Mouse (Mus musculus) MEL-GATA-1-ER (cell line): ENCODE results near the gene Grid1.

Experiments used
- DNase-seq: peaks from one replicate; pipeline ENCODE4 v3.0.0-alpha.2; 2012; ENCODE audit warnings: low read depth; ENCODE audit errors: extremely low read depth

The Grid1 gene

DNA sequence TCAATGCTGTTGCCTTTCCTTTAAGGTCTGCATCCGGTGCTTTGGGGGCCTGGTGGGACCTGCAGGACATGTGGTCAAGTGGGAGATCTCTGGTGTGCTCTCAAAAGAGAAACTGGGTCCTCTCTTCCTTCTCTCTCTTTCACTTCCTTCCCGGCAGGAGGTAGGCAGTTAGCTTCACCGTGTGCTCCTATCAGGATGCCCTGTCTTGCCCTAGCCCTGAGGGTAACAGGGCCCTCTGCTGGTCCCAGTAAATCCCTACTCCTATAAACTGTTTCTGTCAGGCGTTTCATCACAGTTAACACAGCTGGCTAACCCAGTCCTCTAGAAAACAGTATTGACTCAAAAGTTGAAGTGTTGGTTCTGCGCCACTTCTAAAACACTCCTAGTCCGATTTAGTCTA lies 9.9 kb downstream of the Grid1 start:
- no peak for DNase-seq

DNA sequence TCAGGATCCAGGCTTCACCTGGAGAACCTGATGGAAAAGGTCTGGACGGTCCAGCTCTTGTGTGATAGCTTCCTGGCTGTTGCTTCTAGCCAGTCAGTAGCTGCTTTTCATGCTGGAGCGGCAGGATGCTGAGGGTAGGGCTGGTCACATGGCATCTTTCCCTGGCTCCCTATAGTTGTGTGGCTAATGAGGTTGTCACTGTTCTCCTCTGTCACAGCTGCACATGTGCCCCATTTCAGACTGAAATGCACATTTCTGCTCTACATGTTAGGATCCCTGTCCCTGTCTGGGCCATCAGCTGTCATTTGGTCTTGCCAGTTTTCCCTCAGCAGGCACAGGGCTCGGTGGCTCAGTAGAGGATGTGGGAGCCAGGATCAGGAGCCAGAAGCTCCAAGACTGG lies 17.2 kb downstream of the Grid1 start:
- no peak for DNase-seq

DNA sequence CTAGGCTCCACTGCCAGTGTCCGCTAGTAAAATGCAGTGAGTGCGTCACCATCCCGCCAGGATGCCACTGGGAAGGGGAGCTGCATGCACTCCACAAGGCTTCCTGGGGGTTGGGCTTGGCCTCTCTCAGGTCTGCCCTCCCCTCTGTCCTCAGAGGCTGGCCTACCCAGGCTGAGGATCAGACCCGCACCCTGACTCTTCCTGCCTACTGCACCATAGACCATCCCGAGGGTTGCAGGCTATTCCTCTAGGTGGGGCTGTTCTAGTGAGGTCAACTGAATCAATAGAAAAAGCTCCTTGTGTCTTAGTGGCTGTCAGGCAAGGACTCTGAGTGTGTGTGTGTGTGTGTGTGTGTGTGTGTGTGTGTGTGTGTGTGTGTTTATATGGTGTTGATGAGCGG lies 19.1 kb downstream of the Grid1 start:
- DNase-seq, result no peak

DNA sequence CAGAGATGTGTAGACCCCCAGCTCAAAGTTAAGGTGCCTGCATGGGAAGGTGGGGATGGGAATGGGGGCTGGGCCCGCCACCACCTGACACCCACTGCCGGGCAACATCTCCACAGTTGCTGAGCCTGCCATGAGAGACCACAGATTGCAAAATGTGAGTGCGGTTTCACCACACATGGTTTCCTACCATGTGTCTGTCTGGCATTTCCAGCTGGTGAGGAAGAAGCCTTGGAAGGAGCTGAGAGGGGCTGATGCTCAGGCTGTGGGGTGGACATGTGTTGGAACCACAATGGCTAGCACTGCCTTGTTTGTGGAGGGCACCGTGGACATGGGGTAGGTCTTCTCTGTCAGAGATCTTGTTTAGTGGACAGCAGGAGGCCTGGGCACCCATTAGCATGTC lies 20.0 kb downstream of the Grid1 start:
- DNase-seq, result no peak

DNA sequence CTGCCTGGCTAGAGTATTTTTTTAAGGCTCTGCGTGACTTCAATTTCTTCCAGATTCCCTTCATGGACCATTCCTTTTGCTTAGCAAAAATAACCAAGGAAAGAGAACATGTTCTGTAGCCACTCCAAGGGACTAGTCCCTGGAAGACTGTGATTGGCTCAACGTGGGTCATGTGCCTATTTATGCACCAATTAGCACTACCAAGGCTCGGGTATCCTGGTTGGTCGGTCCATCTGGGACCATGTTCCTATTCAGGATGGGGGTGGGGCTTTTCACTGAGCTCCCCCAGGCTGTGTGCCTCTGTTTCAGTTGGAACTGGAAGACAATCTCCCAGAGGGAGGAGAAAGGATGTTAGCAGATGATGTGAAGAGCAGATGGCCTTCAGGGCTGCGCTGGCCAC lies 23.7 kb downstream of the Grid1 start:
- no peak for DNase-seq

DNA sequence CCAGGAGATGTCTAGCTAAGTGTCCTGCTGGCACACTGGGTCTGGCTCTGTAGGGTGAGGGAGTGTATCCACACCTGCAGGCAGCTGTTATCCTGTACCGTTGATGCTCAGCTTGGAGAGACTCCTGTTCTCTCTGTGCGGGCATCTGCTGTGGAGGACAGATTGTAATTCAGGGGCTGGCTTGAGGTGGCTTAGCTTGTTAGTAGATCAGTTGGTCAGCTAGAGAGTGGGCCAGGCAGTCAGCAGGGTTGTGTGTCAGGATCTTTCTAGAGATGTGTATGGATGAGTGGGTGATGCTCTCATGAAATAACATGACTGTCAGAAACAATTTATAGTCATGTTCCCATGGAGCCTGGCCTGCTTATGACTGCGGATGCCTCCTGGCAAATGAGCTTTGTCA lies 24.3 kb downstream of the Grid1 start:
- no peak for DNase-seq

DNA sequence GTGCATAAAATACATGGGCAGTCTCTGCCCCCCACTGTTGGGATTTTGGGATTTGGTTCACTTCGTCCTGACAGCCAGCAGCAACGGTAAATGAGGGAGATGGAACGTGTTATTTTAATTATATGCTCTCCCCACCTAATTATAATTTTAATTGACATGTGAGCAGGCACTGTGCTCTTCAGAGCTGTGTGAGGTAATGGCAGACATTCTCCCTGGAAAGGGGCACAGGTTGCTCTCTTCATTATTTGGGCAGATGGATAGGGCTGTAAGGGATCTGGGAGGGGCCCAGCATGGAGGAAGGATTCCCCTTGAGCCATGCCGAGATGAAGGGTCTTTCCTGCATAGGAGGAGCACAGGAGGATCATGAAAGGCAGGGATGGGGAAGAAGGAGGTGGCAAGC lies 26.9 kb downstream of the Grid1 start:
- no peak for DNase-seq

DNA sequence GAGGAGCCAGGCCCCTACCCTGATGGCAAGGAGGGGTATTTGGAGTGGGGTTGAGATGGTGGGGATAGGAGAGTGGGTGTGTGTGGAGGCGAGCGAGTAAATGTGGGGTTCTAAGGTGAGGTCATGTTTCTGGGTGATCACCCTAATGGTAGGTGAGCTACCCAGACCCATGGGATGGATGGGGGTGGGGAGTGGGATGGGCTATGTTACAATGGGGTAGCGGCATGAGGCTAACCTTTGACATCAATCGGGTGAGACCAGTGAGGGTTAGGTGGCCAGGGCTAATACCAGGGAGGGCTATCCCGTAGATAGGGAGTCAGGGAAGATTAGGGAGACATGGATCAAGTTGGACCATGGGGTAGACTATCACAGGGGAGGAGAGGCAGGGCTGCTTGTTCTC lies 27.7 kb downstream of the Grid1 start:
- DNase-seq, result no peak

DNA sequence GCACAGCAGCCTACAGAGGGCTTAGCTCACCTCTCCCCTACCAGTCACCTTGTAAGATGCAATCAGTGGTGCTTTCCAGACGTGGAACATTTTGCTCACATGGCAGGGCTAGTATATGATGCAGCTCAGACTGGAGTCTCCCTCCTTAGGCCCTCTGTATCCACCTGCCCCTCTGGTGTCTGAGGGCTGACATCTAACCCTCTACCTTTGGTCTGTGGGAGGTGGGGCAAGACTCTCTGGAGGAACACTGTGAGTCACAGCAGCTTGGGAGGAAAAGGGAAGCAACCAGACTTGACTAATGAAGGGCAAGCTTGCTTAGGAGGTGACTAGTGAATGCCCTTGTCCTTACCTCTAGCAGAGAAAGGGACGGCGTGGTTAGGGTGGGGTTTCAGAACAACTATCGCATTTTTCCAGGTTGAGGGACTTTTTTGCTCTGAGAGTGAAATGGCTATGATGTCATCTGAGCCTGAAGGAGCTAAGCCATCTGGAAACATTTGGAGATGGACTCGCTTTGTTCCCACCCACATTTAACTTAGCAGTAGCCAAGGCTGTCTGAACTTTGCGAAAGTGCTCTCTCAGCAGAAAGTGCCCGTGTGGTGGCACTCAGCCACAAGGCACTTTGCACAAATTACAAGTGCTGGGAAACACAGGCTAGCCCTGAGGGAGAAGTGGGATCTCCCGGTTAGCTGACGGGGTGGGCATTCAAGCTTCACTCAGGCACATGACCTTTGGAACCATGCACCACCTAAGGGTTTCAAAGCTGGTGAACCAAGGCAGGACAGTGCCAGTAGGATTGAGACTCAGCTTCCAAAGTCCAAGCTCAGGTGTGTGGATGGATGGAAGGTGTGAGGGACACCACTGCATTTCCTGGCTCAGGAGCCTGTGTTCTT lies 41.2 kb downstream of the Grid1 start:
- DNase-seq, result no peak

DNA sequence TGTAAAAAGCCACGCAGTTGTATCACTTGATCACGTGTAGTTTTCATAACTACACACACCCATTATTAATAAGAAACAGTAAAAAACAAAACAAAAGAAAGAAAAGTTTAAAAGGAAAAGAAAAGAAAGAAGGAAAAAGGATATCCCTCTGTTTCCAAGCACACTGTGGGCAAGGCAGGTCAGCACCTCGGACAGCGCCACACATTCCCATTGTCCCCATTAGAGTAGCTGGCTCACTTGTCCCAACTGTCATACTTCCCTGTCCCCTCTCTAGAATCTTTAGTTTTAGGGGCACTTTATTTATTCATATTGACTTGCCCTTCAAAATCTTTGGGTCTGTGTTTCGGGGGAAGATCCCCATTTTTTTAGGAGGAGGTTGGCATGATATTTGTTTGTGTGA lies 47.4 kb downstream of the Grid1 start:
- DNase-seq, result no peak

DNA sequence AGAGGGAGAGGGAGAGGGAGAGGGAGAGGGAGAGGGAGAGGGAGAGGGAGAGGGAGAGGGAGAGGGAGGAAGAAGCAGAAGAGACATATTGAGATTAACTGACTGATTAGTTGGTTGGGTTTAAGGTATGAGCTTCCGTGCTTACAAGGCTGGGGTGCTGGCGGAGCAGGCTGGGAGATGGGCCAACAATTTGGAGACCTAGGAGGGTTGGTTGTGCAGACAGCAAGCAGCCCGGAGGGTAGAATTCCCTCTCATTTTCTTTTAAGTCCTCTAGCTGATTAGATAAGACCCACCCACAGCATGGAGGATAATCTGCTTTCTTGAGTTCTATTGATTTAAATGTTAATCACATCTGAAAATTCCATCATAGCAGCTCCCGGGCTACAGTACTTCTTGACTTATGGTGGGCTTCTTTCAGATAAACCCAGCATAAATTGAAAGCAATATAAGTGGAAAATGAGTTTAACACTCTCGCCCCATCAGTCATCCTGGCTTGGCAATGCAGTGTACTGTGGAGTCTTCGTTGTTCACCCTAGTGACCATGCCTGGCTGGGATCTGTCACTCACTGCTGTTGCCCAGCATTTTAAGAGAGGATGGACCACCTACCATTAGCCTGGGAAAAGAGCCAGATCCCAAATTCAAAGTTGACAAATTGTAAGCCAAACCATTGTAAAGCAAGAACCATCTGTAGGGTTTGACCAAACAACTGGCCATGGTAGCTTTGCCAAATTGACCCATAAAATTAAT lies 48.8 kb downstream of the Grid1 start:
- DNase-seq, result no peak

DNA sequence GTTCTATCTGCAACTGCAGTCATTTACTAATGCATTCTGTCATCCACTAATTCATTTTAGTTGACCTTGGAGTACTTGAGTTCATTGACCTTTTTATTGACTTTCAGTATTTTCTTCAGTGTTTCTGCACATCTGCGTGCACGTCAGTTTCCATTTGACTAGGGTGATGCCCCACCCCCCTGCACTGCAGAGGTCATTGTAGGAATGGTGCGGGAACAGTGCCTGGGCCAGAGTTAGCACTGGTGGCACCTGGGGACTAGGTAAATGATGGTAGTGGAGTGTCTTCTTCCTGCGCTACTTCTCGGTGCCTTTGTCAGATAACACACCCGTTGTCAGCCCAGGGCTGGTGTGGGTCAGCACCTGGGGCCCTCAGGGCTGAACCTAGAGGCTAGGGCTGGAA lies 60.1 kb downstream of the Grid1 start:
- DNase-seq, result no peak

DNA sequence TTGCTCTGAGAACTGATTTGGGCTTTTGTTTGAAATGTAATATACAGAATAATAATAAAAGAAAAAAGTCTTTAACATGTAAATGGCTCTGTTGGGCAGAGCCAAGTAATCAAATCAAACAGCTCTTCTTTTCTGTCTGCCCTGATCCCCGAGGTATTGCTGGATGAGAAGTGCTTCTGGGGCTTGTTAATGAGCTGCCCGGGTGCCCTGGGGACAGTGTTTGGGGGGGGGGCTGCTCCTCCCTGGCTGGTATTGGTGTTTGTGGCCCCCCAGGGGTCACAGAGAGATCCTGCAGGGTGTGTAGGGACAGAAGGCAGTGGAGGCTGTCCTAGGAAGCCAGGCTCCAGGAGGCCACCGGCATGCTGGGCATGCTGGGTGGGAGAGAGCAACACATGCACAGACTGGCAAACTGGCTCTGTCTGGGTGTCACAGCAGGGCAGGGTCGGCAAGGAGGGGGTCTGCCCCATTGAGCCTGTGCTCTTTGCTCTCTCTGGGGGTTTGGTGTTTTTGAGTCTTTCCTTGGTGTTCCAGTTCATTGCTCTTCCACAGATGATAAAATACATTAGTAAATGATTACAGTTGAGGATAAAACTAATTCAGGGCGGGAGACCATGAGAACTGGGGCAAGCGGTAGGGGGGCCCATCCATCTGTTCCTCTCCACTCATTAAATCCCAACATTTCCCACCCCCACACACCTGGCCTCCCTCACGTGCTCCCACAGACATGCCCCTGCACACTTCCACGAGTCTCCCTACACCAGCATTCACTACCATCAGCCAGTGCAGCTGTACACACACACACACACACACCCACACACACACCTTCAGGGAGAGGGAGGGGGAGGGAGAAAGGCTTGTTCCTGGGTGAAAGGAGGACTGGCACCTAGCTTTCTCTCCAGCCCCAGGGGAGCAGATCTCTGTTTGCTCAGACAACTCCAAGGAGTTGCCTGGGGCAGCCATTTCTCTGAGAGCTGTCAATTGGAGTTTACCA lies 60.8 kb downstream of the Grid1 start:
- DNase-seq, result no peak

DNA sequence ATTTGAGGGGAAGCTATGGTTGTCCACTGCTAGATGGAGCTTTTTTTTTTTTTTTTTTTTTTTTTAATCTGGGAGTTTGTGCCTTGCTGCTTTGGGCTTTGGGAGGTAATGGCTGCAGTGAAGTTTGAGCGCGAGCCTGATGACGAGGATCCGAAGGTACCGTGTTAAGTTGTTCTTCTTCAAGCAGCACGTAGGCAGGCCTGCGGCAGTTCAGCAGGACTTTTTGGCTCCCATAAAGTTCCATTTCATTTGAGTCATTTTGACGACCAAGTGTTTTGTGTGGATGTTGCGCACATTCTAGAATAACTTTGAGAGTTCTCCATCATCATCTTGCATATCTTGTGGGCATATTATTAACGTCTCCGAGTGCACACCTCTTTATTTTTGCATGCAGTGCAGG lies 64.3 kb downstream of the Grid1 start:
- DNase-seq, result no peak

DNA sequence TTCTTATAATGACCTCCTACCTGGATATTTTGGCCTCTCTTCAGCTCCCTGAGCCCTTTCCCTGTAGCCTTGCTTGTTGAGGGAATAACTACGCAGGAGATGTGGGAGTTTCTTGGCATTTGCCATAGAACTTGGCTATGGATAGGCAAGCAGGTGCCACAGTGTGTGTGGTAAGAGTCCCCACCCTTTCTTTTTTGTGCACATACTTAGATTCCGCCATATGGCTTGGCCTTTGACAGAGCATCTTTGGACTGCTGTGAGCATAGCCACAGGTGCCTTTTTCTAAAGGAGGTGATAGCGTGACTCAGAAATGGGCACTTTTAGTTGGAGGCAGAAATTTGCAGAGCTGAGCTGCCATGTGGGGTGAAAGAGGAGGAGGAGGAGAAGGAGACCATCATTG lies 64.7 kb downstream of the Grid1 start:
- DNase-seq, result no peak

DNA sequence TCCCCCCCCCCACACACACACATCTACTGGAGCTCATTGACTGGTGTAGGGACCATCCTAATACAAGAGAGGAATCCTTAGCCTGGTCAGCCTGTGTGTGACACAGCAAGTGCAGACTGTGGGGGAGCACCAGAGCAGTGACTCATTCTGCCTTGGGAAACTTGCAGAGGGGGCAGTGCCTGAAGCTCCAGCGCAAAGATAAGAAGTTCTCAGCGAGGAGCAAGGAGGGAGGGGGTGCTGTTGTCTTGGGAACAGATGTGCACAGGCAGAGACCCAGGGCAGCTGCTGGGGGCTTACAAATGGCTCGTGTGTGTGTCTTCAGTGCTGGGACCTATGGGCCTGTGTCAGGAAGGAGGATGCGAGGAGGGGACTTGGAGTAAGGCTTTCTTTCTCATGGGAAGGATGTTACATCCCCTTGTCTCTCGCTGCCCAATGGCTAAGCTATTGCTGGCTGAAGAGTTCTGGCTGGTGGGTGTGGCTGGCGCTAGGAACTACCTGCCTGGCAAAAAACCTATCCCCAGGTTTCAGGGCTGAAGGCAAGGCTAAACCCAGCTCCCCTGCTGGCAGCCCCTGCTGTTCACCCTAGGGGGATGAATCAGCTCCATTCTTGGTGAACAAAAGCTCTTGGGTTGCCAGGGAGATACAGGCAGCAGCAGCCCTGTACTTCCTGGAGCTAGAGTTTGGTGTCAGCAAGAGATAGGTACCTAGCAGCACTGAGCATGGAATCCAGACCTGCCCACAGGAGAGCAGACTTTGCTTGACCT lies 72.0 kb downstream of the Grid1 start:
- no peak for DNase-seq

DNA sequence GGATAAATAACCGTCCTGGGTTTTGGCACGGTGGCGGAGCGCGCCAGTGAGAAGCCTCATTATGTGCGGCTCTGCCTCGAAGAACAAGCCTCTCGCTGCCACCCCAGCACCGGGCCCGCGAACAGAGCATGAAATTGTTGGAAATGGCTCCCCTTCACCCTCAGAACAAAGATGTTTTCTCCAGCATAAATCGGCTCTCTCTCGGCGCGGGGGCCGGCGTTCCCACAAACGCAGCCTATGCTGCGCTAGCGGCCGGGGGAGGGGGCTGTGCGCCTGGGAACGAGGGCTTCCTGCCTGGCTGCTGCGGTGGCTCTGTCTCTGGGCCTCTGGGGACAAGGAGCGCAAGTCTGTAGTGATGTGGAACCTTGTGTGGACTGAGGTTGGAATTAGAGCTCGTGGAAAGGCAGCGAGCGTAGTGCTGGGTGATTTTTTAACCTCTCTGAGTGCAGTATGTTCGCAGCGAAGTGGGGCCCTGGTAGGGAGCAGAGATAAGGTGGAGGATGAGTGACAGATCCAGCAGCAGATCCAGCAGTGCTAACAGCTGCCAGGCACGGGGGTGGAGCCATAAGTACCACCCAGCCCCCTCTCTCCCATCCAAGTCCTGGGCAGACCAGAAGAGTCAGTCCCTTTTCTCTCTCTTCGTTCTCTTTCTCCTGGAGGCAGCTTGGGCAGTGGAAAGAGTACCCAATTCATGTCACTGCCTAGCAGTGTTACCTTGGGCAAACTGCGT lies 76.5 kb downstream of the Grid1 start:
- DNase-seq, result no peak

DNA sequence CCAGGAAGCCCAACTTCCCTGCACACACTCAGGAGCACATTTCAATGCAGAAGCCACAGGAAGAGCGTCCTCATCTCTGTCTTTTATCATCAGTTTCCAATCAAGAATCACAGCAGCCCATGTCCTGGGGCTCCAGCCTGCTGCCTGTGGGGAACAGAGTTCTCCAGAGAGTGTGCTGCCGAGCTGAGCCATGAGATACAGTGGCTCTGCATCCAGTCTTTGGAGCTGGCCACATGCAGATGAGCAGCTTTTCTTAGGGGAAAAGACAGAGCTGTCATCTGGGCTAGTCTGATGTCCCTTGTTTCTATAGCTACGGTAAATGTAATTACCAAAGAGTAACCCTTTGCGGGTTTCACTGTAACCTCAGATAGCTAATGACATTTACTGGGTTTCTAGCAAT lies 83.9 kb downstream of the Grid1 start:
- DNase-seq, result no peak

DNA sequence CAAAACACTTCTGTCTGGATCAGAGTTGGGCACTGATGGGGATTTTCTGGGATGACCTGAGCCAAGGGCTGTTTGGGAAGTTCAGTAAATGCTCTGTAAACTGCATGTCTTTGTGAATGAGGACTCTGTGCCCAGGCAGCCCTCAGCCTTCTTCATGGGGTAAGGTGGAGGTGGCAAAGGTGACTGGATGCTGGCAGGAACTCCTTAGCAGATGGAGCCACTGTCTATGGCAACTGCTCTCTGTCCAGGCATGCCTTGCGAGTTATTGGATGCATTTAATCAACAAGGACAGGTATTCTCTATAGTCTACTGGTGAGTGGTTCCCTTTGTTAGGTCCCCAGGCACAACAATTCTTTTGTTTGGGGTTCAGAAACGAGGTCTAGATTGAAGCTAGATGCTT lies 85.8 kb downstream of the Grid1 start:
- DNase-seq, result no peak

DNA sequence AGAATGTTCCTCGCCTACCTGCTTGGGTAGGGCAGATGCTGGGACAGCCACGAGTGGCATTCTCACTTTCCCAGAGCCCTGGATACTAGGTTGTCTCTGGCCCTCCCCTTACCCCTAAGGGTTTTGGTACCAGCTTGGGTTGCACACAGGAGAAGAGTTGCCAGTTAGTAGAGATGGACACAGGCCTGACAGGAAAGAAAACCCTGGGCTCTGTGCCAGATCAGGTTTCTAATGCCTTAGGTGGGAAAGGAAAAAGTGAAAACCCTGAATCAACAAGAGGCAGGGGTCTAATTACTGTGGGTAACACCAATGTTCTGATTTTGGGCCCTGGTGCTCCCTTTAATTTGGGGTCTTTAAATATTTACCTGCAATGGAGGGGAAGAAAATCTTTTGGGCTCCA lies 88.5 kb downstream of the Grid1 start:
- DNase-seq, result no peak
